Mouse (Mus musculus): ENCODE measurements around the gene Lair1. TPM values are rescaled to one million over a fixed set of nuclear protein-coding genes. Genes with fewer than 3 reads are reported as not detected.

The Lair1 gene
- polyA plus RNA-seq, 1 experiment from 2014 or later = 1.9 TPM

Other genes starting within 250 kb of the Lair1 start
- gene Gm15448, start 237.5 kb downstream of the Lair1 start, polyA plus RNA-seq (2015; fragmentation: Nextera tagmentation; extraction: Ambion mirVana) = not detected in 2 replicates
- gene Pira2, start 218.2 kb downstream of the Lair1 start, polyA plus RNA-seq (2015; fragmentation: Nextera tagmentation; extraction: Ambion mirVana) = not detected in 2 replicates
- not detected in 2 replicates for gene Gm14548, start 165.1 kb downstream of the Lair1 start, polyA plus RNA-seq (2015; fragmentation: Nextera tagmentation; extraction: Ambion mirVana)
- not detected in 2 replicates for gene Lilra6, start 147.7 kb downstream of the Lair1 start, polyA plus RNA-seq (2015; fragmentation: Nextera tagmentation; extraction: Ambion mirVana)
- gene Ttyh1, start 56.2 kb upstream of the Lair1 start, polyA plus RNA-seq (2015; fragmentation: Nextera tagmentation; extraction: Ambion mirVana) = 121 and 149 TPM in 2 replicates
- gene Leng8, start 73.8 kb upstream of the Lair1 start, polyA plus RNA-seq (2015; fragmentation: Nextera tagmentation; extraction: Ambion mirVana) = 61.3 and 71.1 TPM in 2 replicates
- 3.5 and 3.9 TPM in 2 replicates for gene Leng9, start 87.2 kb upstream of the Lair1 start, polyA plus RNA-seq (2015; fragmentation: Nextera tagmentation; extraction: Ambion mirVana)
- gene Cdc42ep5, start 101.7 kb upstream of the Lair1 start, polyA plus RNA-seq (2015; fragmentation: Nextera tagmentation; extraction: Ambion mirVana) = 5.1 and 5.2 TPM in 2 replicates
- not detected in 2 replicates for gene Lilra5, start 174.6 kb upstream of the Lair1 start, polyA plus RNA-seq (2015; fragmentation: Nextera tagmentation; extraction: Ambion mirVana)

Measured in forebrain, embryonic 13.5 days (tissue).